Mouse (Mus musculus) G1E (cell line): ENCODE results near the gene Lmbrd1.

Source experiments
- CTCF ChIP-seq: IDR thresholded peaks from 2 replicates; pipeline ENCODE4 v1.5.1; 2012; ENCODE audit warnings: low read depth, low read length, inconsistent platforms, mixed read lengths
- GATA1 ChIP-seq: IDR thresholded peaks from 2 replicates; pipeline ENCODE4 v1.6.1; 2012; ENCODE audit warnings: borderline replicate concordance, low read length, inconsistent platforms, mixed read lengths
- POLR2AphosphoS5 ChIP-seq: IDR thresholded peaks from 2 replicates; pipeline ENCODE4 v1.6.1; 2012; ENCODE audit warnings: low read depth, low read length, inconsistent platforms; ENCODE audit not compliant: insufficient replicate concordance
- TAL1 ChIP-seq: conservative IDR thresholded peaks from 2 replicates; pipeline ENCODE4 v1.6.1; 2012; ENCODE audit warnings: low read depth, low read length, inconsistent platforms, mixed read lengths

GRCm38 (mm10) chr1:24699320-24699719 is 20.9 kb downstream of the Lmbrd1 start:
- no peak for TF ChIP-seq CTCF
- TF ChIP-seq GATA1, result no peak
- no peak for TF ChIP-seq POLR2AphosphoS5
- TF ChIP-seq TAL1, result no peak
